Mouse (Mus musculus) embryonic facial prominence, embryonic 12.5 days (tissue): Measurements from ENCODE around the gene Cdca8. TPM values are rescaled to one million over a fixed set of nuclear protein-coding genes. Genes with fewer than 3 reads are reported as not detected.

Source experiments
- ATAC-seq: fragments of 200-750 bp; cut with Nextera tagmentation; 2 replicates; pipeline ENCODE4 v1.8.0; 2017; ENCODE audit not compliant: insufficient number of reproducible peaks, insufficient read depth, low FRiP score, low TSS enrichment
- H3K27ac ChIP-seq: fragments of 300-500 bp; sonication (generic); 2 replicates; pipeline ENCODE4 v1.5.1; 2016; ENCODE audit warnings: mild to moderate bottlenecking
- H3K27me3 ChIP-seq: fragments of 300-500 bp; sonication (generic); 2 replicates; pipeline ENCODE4 v1.6.1; 2016; ENCODE audit warnings: mild to moderate bottlenecking, moderate library complexity
- H3K36me3 ChIP-seq: fragments of 300-500 bp; sonication (generic); 2 replicates; pipeline ENCODE4 v1.6.1; 2016; ENCODE audit warnings: mild to moderate bottlenecking
- H3K4me1 ChIP-seq: fragments of 300-500 bp; sonication (generic); 2 replicates; pipeline ENCODE4 v1.6.1; 2016
- H3K4me2 ChIP-seq: fragments of 300-500 bp; sonication (generic); replicated peaks from 2 replicates; pipeline ENCODE4 v1.6.1; 2016; ENCODE audit warnings: mild to moderate bottlenecking, moderate library complexity
- H3K4me3 ChIP-seq: fragments of 300-500 bp; sonication (generic); 2 replicates; pipeline ENCODE4 v1.5.1; 2016; ENCODE audit warnings: mild to moderate bottlenecking
- H3K9ac ChIP-seq: fragments of 300-500 bp; sonication (generic); 2 replicates; pipeline ENCODE4 v1.6.1; 2016; ENCODE audit warnings: mild to moderate bottlenecking, moderate library complexity
- H3K9me3 ChIP-seq: fragments of 300-500 bp; sonication (generic); 2 replicates; pipeline ENCODE4 v1.6.1; 2016; ENCODE audit warnings: mild to moderate bottlenecking, moderate library complexity
- WGBS: fragments of 180-500 bp; shearing (Covaris S2); methylation state at CpG from one replicate; pipeline ENCODE4 v1.1.7; 2016; 5-methylcytosine and 5-hydroxymethylcytosine counted together
- polyA plus RNA-seq: library from polyadenylated mRNA; unstranded; fragments of >200 nt; fragmentation: Nextera tagmentation; extraction: Ambion mirVana; gene quantifications from 2 replicates; pipeline ENCODE4 v1.2.1, GENCODE M21; 2016

The Cdca8 gene
- polyA plus RNA-seq, 1 experiment from 2014 or later, result 176 TPM

DNA sequence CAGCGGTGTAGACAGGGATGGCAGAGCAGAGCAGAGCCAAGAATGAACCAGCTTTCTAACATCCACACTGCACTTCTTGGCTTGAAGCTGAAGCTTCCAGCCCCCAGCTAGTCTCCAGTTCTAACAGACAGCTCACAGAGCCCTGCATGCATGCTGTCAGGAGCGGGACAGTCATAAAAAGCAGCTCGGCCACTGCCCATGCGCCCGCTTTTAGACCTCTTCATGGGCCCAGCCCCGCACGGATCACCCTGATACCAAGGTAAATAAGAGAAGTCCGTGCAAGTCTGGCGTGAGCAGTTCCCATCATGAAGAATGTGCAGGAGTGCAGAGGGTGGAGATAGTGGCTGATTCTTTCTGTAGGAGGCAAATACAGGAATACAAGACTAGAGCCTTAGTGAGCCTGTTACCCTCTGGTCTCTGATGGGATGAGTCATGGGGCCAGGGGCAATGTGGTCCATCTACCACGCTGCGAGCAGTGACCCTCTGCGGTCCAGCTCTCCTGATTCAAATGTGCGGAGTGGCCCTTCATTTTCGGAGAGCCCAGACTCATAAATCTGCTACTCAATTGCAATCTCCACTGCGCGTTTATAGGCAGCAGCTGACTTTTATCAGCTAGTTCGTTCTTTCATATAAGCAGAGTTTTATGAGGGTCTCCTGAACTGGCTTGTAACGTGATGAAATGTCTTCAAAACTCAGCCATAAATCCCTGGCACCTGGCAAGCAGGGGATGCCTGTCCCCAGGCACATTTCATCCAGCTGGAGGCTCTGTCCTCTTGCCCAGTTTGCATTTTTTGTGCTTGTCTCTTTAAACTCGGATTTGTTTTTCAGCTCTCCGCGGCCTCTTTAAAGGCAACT is 11.3 kb upstream of the Cdca8 start:
- no peak overlapping the region for H3K4me2 ChIP-seq
- no peak for ATAC-seq
- H3K27me3 ChIP-seq, result no peaks in the 10 kb centered on the region; the same call in 1 of the 2 replicates

GRCm38 (mm10) chr4:124949488-124949887 is 10.4 kb upstream of the Cdca8 start:
- Histone ChIP-seq H3K9ac (no peak overlapping the region), H3K4me1 (no peaks in the 10 kb centered on the region), H3K27me3 (no peaks in the 10 kb centered on the region; the same call in 1 of the 2 replicates), H3K9me3 (no peaks in the 10 kb centered on the region), H3K4me3 (no peak overlapping the region), H3K4me2 (no peak overlapping the region), H3K27ac (no peak overlapping the region), H3K36me3 (no peaks in the 10 kb centered on the region)
- no peak for ATAC-seq
- WGBS, result 89% methylated on average over 3 of the region's 3 CpGs

More for the DNA sequence above, 11.3 kb upstream of the Cdca8 start:
- WGBS, result 83% methylated on average over 21 of the region's 21 CpGs
- Histone ChIP-seq H3K9me3 (no peaks in the 10 kb centered on the region), H3K9ac (no peak overlapping the region), H3K4me1 (no peaks in the 10 kb centered on the region), H3K4me3 (no peak overlapping the region), H3K27ac (no peak overlapping the region), H3K36me3 (no peaks in the 10 kb centered on the region)

DNA sequence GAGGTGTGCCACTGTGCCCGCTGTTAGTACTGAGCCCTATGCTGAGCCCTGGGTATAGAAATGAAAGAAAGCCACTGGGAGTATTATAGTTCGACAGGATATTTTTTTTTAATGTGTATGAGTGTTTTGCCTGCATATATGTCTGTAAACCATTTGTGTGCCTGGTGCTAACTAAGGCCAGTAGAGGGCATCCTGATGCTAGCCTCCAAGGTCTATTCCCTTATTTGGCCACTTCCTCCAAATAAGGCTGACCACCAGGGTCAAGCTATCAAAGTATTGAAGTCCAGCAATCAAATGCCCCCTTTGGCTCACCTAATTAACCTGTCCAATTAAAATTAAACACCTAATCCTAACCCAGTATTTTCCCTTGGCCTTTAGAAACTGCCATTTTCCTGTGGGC is 5.8 kb upstream of the Cdca8 start:
- H3K36me3 ChIP-seq, result peaks cover 19% of the 10 kb centered on the region; the same call in 1 of the 2 replicates
- H3K4me3 ChIP-seq, result no peak overlapping the region
- ATAC-seq, result no peak
- H3K27ac ChIP-seq, result no peak overlapping the region
- H3K4me1 ChIP-seq, result no peaks in the 10 kb centered on the region
- H3K9me3 ChIP-seq, result no peaks in the 10 kb centered on the region
- no peaks in the 10 kb centered on the region for H3K27me3 ChIP-seq
- no peak overlapping the region for H3K9ac ChIP-seq
- WGBS, result 51% methylated on average over 2 of the region's 2 CpGs
- no peak overlapping the region for H3K4me2 ChIP-seq

DNA sequence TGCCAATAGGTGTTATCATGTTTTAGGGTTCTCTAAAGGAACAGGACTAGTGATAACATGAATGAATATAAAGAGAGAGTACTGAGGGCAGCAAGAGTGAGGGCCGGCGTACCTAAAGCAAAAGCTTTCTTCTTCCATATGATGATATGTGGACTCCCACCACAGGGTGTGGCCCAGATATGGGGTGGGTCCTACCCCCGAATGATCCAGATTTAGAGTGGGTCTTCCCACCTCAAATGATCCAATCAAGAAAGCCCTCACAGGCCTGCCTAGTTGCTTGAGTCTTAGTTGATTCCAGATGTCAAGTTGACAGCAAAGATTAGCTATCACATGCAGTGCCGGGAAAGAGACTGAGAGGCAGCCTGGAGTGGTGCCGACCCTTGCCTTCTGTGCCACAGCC is 4.7 kb upstream of the Cdca8 start:
- Histone ChIP-seq H3K27ac (no peak overlapping the region), H3K4me3 (no peak overlapping the region), H3K4me2 (no peak overlapping the region), H3K9ac (no peak overlapping the region), H3K9me3 (no peaks in the 10 kb centered on the region), H3K36me3 (peaks cover 24% of the 10 kb centered on the region; the same call in 1 of the 2 replicates), H3K4me1 (no peaks in the 10 kb centered on the region), H3K27me3 (no peaks in the 10 kb centered on the region)
- ATAC-seq, result no peak
- 50% methylated on average over 5 of the region's 5 CpGs for WGBS

DNA sequence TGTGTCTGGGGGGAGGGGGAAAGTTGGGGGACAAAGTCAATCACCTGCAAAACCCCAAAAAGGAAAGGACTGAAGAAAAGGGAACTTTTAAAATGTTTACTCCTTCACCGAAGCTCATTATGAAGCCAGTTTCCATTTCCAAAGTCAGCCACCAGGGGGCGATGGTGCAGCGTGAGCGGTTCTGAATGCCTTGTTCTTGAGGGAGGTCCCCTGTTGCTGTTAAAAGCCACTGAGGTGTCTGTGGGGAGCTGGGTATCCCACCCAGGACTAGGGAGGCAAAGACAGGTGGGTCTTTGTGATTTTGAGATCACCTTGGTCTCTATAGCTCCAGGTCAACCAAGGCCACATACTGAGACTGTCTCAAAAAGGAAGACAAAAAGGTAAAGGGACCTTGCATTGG is 3.9 kb upstream of the Cdca8 start:
- WGBS, result 11% methylated on average over 4 of the region's 4 CpGs
- H3K27ac ChIP-seq, result no peak overlapping the region
- no peak overlapping the region for H3K9ac ChIP-seq
- no peak overlapping the region for H3K4me2 ChIP-seq
- H3K36me3 ChIP-seq, result peaks cover 30% of the 10 kb centered on the region; the same call in 1 of the 2 replicates
- H3K27me3 ChIP-seq, result no peaks in the 10 kb centered on the region
- peaks cover 3% of the 10 kb centered on the region for H3K4me1 ChIP-seq
- no peaks in the 10 kb centered on the region for H3K9me3 ChIP-seq
- no peak overlapping the region for H3K4me3 ChIP-seq
- no peak for ATAC-seq

- Histone ChIP-seq H3K9me3 (no peaks in the 10 kb centered on the region), H3K36me3 (peaks cover 21% of the 10 kb centered on the region; the same call in 1 of the 2 replicates), H3K4me3 (peak within 1 kb of the TSS; percentile 81), H3K9ac (peak within 1 kb of the TSS; percentile 80), H3K27me3 (no peaks in the 10 kb centered on the region), H3K4me1 (peaks cover 19% of the 10 kb centered on the region), H3K4me2 (peak within 1 kb of the TSS; percentile 89), H3K27ac (peak within 1 kb of the TSS; percentile 47; the same call in 1 of the 2 replicates)
- ATAC-seq, result peak; percentile 95
- under 1% methylated on average over 52 of the region's 52 CpGs for WGBS
These were observed 2.3 kb downstream of the Cdca8 start, which contains the start of gene 9930104L06Rik for GRCm38 (mm10) chr4:124936613-124937471. Gene 9930104L06Rik, plus strand, starts transcription at chr4:124937048.

DNA sequence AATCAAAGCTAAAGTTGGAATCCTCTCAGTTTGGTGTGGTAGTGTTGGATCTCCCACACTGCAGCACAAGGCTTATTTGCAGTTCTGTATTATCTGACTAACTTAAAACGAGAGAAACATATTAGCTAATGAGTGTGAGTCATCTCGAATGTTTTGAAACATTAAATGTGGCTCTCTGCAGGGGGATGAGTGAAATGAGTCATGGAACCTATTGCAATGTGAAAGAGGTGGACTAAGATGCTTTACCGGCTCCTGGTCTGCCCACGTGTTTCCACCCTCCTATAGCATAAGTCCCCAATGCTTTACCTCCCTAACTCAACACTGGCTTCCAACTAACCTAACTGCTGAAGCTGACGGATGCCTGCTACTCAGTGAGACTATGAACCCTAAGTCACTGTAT is 11.0 kb downstream of the Cdca8 start:
- Histone ChIP-seq H3K4me3 (no peak overlapping the region), H3K4me2 (no peak overlapping the region), H3K36me3 (peaks cover 76% of the 10 kb centered on the region), H3K4me1 (no peaks in the 10 kb centered on the region), H3K9me3 (no peaks in the 10 kb centered on the region), H3K27me3 (no peaks in the 10 kb centered on the region), H3K9ac (no peak overlapping the region), H3K27ac (no peak overlapping the region)
- ATAC-seq, result no peak
- WGBS, result 93% methylated on average over 5 of the region's 5 CpGs

DNA sequence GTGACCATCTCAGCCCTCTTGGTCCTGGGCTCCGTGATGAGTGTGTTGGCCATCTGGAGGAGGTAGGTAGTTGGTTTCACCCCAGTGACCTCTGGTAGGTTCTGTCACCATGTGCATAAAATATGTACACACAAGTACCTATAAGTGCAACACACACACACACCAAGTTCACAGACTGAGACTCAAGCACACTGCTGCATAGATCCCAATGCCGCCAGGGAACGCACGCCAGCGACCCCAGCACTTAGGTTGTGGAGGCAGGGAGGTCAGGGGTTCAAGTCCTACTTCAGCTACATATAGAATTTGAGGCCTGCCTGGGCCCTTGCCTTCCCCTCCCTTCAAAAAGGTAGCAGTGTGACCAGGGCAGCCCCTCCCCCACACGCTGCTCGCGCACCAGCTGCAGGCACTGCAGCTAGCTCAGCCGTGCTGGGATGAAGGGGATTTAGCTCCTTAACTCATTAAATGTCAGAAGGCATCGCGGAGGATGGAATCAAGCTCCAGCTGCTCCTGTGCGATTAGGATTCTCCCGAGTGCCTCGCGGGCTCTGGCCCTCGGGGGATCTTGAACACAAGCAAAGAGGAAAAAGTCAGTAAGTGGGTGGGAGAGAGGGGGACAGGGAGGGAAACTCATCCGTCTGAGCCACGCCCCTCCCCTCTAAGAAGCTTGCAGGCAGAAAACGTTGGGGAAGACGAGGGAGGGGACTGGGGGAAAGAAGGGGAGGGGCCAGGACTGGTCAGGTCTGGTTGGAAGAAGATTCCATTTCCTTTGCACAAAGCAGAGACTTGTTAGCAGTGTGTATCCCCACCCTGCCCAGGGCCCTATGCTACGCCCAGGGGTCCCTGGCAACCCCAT is 32.9 kb downstream of the Cdca8 start:
- ATAC-seq, result peak; percentile 69
- Histone ChIP-seq H3K27me3 (peaks cover 19% of the 10 kb centered on the region), H3K36me3 (no peaks in the 10 kb centered on the region), H3K27ac (peak overlapping the region; percentile 66), H3K4me3 (peak overlapping the region; percentile 29), H3K4me2 (peak overlapping the region; percentile 45), H3K9me3 (no peaks in the 10 kb centered on the region), H3K4me1 (peaks cover 16% of the 10 kb centered on the region), H3K9ac (0 out of 2 replicates have a peak overlapping the region, but pooled peaks have one; percentile 17)
- WGBS, result 5% methylated on average over 21 of the region's 21 CpGs

DNA sequence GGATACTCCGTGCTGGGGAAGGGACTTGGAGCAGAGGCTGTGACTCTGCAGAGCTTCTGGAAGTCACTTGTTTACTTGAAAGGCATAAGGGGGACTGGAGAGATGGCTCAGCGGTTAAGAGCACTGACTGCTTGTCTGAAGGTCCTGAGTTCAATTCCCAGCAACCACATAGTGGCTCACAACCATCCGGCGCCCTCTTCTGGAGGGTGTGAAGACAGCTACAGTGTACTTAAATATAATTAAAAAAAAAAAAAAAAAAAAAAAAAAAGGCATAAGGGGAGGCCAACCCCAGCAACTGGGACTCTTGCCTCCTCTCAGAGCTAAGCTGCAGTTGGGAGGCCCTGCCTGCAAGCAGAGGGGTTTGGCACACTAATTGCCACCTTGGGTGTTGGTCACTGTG is 33.7 kb downstream of the Cdca8 start:
- ATAC-seq, result no peak
- 73% methylated on average over 4 of the region's 4 CpGs for WGBS
- Histone ChIP-seq H3K4me2 (no peak overlapping the region), H3K9ac (no peak overlapping the region), H3K36me3 (no peaks in the 10 kb centered on the region), H3K9me3 (no peaks in the 10 kb centered on the region), H3K27ac (peak overlapping the region; percentile 66; the same call in 1 of the 2 replicates), H3K4me3 (no peak overlapping the region), H3K27me3 (peaks cover 22% of the 10 kb centered on the region), H3K4me1 (peaks cover 16% of the 10 kb centered on the region)

DNA sequence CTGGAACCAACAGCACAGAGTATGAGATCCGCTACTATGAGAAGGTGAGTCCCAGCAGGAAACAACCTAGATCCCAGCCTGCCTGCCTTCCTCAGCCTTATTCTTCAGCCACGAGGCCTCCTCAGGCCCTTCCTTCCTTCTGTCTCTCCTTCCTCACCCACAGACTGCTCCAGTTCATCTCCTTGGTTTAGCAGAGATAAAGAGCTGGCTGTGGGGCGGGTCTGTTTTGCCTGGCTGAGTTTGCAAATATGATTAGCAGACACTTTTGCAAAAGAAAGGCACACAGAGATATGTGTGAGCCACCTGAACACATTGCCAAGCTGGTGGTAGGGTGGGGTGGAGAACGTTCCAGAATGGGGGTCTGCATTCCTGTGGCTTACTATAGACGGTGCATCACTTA is 39.2 kb downstream of the Cdca8 start:
- H3K9ac ChIP-seq, result no peak overlapping the region
- H3K4me3 ChIP-seq, result no peak overlapping the region
- H3K36me3 ChIP-seq, result no peaks in the 10 kb centered on the region
- 56% methylated on average over 5 of the region's 5 CpGs for WGBS
- no peak overlapping the region for H3K27ac ChIP-seq
- ATAC-seq, result no peak
- H3K27me3 ChIP-seq, result peaks cover 64% of the 10 kb centered on the region
- peaks cover 2% of the 10 kb centered on the region for H3K4me1 ChIP-seq
- H3K9me3 ChIP-seq, result no peaks in the 10 kb centered on the region
- no peak overlapping the region for H3K4me2 ChIP-seq

DNA sequence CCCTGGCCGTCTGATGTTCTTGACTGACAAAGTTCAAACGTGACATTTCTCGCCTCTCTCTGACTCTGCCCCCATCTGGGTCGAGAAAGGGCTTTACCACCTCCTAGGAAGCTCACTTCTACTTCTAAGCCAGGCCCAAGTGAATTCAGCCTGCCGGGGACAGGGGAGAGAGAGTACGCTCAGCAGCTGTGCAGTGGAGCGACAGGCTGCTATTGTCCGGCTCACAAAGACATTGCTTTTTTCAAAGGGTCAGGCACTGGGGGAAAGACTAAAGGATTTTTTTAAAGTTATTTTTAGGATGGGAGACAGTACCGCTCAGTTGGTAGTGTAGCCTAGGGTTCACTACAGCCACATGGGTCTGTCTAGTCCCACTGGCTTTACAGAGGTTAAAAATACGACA is 40.7 kb downstream of the Cdca8 start:
- Histone ChIP-seq H3K27ac (no peak overlapping the region), H3K9me3 (no peaks in the 10 kb centered on the region), H3K36me3 (no peaks in the 10 kb centered on the region), H3K9ac (no peak overlapping the region), H3K4me3 (no peak overlapping the region), H3K4me2 (no peak overlapping the region), H3K4me1 (peaks cover 9% of the 10 kb centered on the region), H3K27me3 (peaks cover 68% of the 10 kb centered on the region)
- WGBS, result 38% methylated on average over 10 of the region's 10 CpGs
- no peak for ATAC-seq
